Mouse (Mus musculus) megakaryocyte-erythroid progenitor cell, adult 5 weeks (primary cell): ENCODE measurements around the gene Tas2r137. TPM values are rescaled to one million over a fixed set of nuclear protein-coding genes. Genes with fewer than 3 reads are reported as not detected.

Source experiments
- polyA plus RNA-seq: library from polyadenylated mRNA; stranded (reverse); fragments of >175 nt; gene quantifications from 2 replicates; pipeline ENCODE4 v1.2.3, GENCODE M21; 2012

The Tas2r137 gene
- not detected in 2 replicates for polyA plus RNA-seq

GRCm38 (mm10) chr6:40490933-40491332 lies at the start of gene Tas2r137:
Tas2r137 (plus strand) TSS chr6:40491233.

GRCm38 (mm10) chr6:40470916-40471719 lies 19.9 kb upstream of the Tas2r137 start, which contains the start of gene Ssbp1:
Ssbp1 (plus strand) TSS chr6:40471352.

GRCm38 (mm10) chr6:40493229-40493628 lies 2.2 kb downstream of the Tas2r137 start, which contains the start of gene Tas2r108:
Tas2r108 (plus strand) TSS chr6:40493529.

DNA sequence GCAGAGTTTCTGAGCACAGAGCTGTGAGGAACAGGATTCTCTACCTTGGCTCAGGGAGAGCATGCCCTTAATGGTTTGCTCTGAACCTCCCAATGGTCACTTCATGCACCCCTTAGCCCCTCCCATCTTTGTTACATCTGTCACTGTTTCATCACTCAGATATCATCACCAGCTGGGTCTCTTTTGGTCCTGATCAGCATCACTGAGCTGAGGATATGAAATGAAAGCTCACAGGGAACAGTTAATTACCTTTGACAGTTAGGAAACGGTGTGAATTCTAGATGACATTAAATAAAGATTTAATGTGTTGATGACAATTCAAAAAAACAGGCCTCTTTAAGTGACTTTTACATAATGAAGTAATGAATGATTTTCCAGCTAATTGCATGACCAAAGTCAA lies 28.4 kb downstream of the Tas2r137 start, which contains the start of gene Prss37:
Prss37 (minus strand) TSS at position 101 of the 400 bp plus-strand sequence.

Other genes starting within 250 kb of the Tas2r137 start
- gene Agk, start 166.1 kb upstream of the Tas2r137 start, polyA plus RNA-seq: 4.8 and 6.4 TPM in 2 replicates
- 4.2 and 5.3 TPM in 2 replicates for gene E330009J07Rik, start 55.1 kb upstream of the Tas2r137 start, polyA plus RNA-seq
- gene Wee2, start 52.1 kb upstream of the Tas2r137 start, polyA plus RNA-seq: not detected in 2 replicates
- gene Ssbp1, start 19.9 kb upstream of the Tas2r137 start, polyA plus RNA-seq: 28.9 and 31.7 TPM in 2 replicates
- gene Tas2r108, start 2.3 kb downstream of the Tas2r137 start, polyA plus RNA-seq: not detected in 2 replicates
- gene Prss37, start 28.3 kb downstream of the Tas2r137 start, polyA plus RNA-seq: not detected in 2 replicates
- not detected in 2 replicates for gene Olfr461, start 63.8 kb downstream of the Tas2r137 start, polyA plus RNA-seq
- gene Olfr460, start 78.3 kb downstream of the Tas2r137 start, polyA plus RNA-seq: not detected in 2 replicates
- 3.7 and 6.0 TPM in 2 replicates for gene Clec5a, start 94.6 kb downstream of the Tas2r137 start, polyA plus RNA-seq
- gene Tas2r138, start 122.1 kb downstream of the Tas2r137 start, polyA plus RNA-seq: not detected in 2 replicates
- gene Mgam, start 137.6 kb downstream of the Tas2r137 start, polyA plus RNA-seq: 1.8 and 2.6 TPM in 2 replicates